10 mouse cellular contexts compared by ENCODE assay signal in genomic region chr1:88143966-88144675, GRCm38 (mm10). TPM values are rescaled to one million over a fixed set of nuclear protein-coding genes. Genes with fewer than 3 reads are reported as not detected.
DNase-seq lines count a peak whose midpoint lies in the region; ATAC-seq and TF ChIP-seq lines count a peak whose summit lies in the region.
"Not testable (repeated sequence)": the region's sequence is repeated elsewhere in the genome, so short reads cannot be mapped to it uniquely, and the experiment has no call there.
"Had no signal": no experiment of that assay in that cellular context is flagged by ENCODE, and none has a peak within 500 bp of the region (broad histone marks: within the 10 kb centered on the region; RNA-seq: fewer than 3 reads in every experiment).

No protein-coding gene starts in this region.

- not testable (repeated sequence) for H3K4me1 ChIP-seq in limb, embryonic 14.5 days (ENCODE audit: control insufficient read depth, insufficient read depth, low read length); midbrain, embryonic 14.5 days (ENCODE audit: control insufficient read depth, insufficient read depth, low read length)

- H3K36me3 ChIP-seq in limb, embryonic 14.5 days (ENCODE audit: control insufficient read depth, insufficient read depth, low read length); midbrain, embryonic 14.5 days (ENCODE audit: control insufficient read depth, insufficient read depth, low read length): not testable (repeated sequence)

- not testable (repeated sequence) for H3K9me3 ChIP-seq in limb, embryonic 14.5 days (ENCODE audit: control insufficient read depth, low read length); midbrain, embryonic 14.5 days (ENCODE audit: control insufficient read depth, low read length)

- TF ChIP-seq POLR2A in limb, embryonic 14.5 days (IDR thresholded peaks at IDR 0.05; ENCODE audit: borderline replicate concordance, extremely low read depth, insufficient read depth, insufficient read length) = not testable (repeated sequence)

- not testable (repeated sequence) for H3K9ac ChIP-seq in limb, embryonic 14.5 days (ENCODE audit: low read depth, low read length, severe bottlenecking); midbrain, embryonic 14.5 days (replicated peaks; ENCODE audit: low read length)

- DNase-seq in B cell, adult 2 months = peak; percentile 62 to 64
- DNase-seq in adrenal gland, postnatal 36 days = peak; percentile 31 to 69
- DNase-seq in embryo, embryonic 10.5 days (ENCODE audit: low spot score) = peak; percentile 56
- DNase-seq in heart, adult 11 months = peak; percentile 89
- DNase-seq in kidney, adult 9 months = peak; percentile 81
- peak; percentile 42 for DNase-seq in limb, embryonic 14.5 days (ENCODE audit: low spot score)
- peak; percentile 23 for DNase-seq in midbrain, embryonic 14.5 days
- peak; percentile 31 to 54 for DNase-seq in spleen, postnatal 14 days (ENCODE audit: low spot score in 2 of 2)

- H3K27ac ChIP-seq in limb, embryonic 14.5 days (replicated peaks; ENCODE audit: low read depth, low read length); midbrain, embryonic 14.5 days (replicated peaks; ENCODE audit: low read depth, low read length): not testable (repeated sequence)

- WGBS in limb, embryonic 14.5 days = 1% methylated on average over 5 of the region's 5 CpGs
- WGBS in midbrain, embryonic 14.5 days = 2% methylated on average over 5 of the region's 5 CpGs

- H3K4me2 ChIP-seq in limb, embryonic 14.5 days (replicated peaks; ENCODE audit: low read depth, low read length, severe bottlenecking); midbrain, embryonic 14.5 days (ENCODE audit: low read length): not testable (repeated sequence)

- not testable (repeated sequence) for H3K27me3 ChIP-seq in limb, embryonic 14.5 days (ENCODE audit: control insufficient read depth, insufficient read depth, low read length); midbrain, embryonic 14.5 days (ENCODE audit: control insufficient read depth, insufficient read depth, low read length)

- not testable (repeated sequence) for ATAC-seq in limb, embryonic 14.5 days (ENCODE audit: low FRiP score, low read depth); midbrain, embryonic 14.5 days (ENCODE audit: low FRiP score, low TSS enrichment)

- H3K4me3 ChIP-seq in limb, embryonic 14.5 days (replicated peaks; ENCODE audit: low read length); midbrain, embryonic 14.5 days (replicated peaks; ENCODE audit: low read depth, low read length): not testable (repeated sequence)

RNA-seq across cellular contexts. Expression of gene Ugt1a6a, which starts 9.5 kb away (rescaled TPM):
- total RNA-seq in adrenal gland, postnatal 36 days (2021) = 10 to 100 TPM; 15.0 to 15.7 TPM
- polyA plus RNA-seq in limb, embryonic 14.5 days (2012; rRNA removed) = 1.9 and 2.3 TPM in 2 replicates
- polyA plus RNA-seq in limb, embryonic 14.5 days (2014; fragmentation: Nextera tagmentation; extraction: Ambion mirVana) = 2.9 and 5.4 TPM in 2 replicates
- polyA plus RNA-seq in midbrain, embryonic 14.5 days (2014; fragmentation: Nextera tagmentation; extraction: Ambion mirVana) = 0.58 and 0.72 TPM in 2 replicates

RNA-seq across cellular contexts. Expression of gene Ugt1a5, which starts 21.7 kb away (rescaled TPM):
- under 1 TPM; 0.17 to 0.20 TPM for total RNA-seq in adrenal gland, postnatal 36 days (2021)
- 0.08 and 0.19 TPM in 2 replicates for polyA plus RNA-seq in limb, embryonic 14.5 days (2012; rRNA removed)
- polyA plus RNA-seq in limb, embryonic 14.5 days (2014; fragmentation: Nextera tagmentation; extraction: Ambion mirVana) = not detected in 2 replicates
- polyA plus RNA-seq in midbrain, embryonic 14.5 days (2014; fragmentation: Nextera tagmentation; extraction: Ambion mirVana) = not detected in 2 replicates
- polyA plus RNA-seq: liver, embryonic 11.5 days had no signal

RNA-seq across cellular contexts. Expression of gene Ugt1a6b, which starts 41.1 kb away (rescaled TPM):
- 1 to 10 TPM; 3.6 to 7.5 TPM for total RNA-seq in adrenal gland, postnatal 36 days (2021)
- 0.12 and 0.24 TPM in 2 replicates for polyA plus RNA-seq in limb, embryonic 14.5 days (2012; rRNA removed)
- polyA plus RNA-seq in limb, embryonic 14.5 days (2014; fragmentation: Nextera tagmentation; extraction: Ambion mirVana) = 0.70 and 1.0 TPM in 2 replicates
- 0.13 TPM in 1 of 2 replicates, not detected in the other for polyA plus RNA-seq in midbrain, embryonic 14.5 days (2014; fragmentation: Nextera tagmentation; extraction: Ambion mirVana)

RNA-seq across cellular contexts. Expression of gene Ugt1a7c, which starts 49.3 kb away (rescaled TPM):
- total RNA-seq in adrenal gland, postnatal 36 days (2021) = 1 to 10 TPM; 2.7 to 2.8 TPM
- polyA plus RNA-seq in limb, embryonic 14.5 days (2012; rRNA removed) = 2.0 and 2.2 TPM in 2 replicates
- polyA plus RNA-seq in limb, embryonic 14.5 days (2014; fragmentation: Nextera tagmentation; extraction: Ambion mirVana) = 2.5 and 2.6 TPM in 2 replicates
- polyA plus RNA-seq in midbrain, embryonic 14.5 days (2014; fragmentation: Nextera tagmentation; extraction: Ambion mirVana) = 0.24 and 0.99 TPM in 2 replicates

RNA-seq across cellular contexts. Expression of gene Ugt1a2, which starts 56.3 kb away (rescaled TPM):
- total RNA-seq in adrenal gland, postnatal 36 days (2021) = under 1 TPM in 1 of 2 experiments, not detected in 1; 0.33 TPM
- 0.04 and 0.08 TPM in 2 replicates for polyA plus RNA-seq in limb, embryonic 14.5 days (2012; rRNA removed)
- polyA plus RNA-seq in limb, embryonic 14.5 days (2014; fragmentation: Nextera tagmentation; extraction: Ambion mirVana) = not detected in 2 replicates
- not detected in 2 replicates for polyA plus RNA-seq in midbrain, embryonic 14.5 days (2014; fragmentation: Nextera tagmentation; extraction: Ambion mirVana)
- total RNA-seq: heart, postnatal 25 days had no signal
- polyA plus RNA-seq: liver, embryonic 11.5 days had no signal

Comparison
In these comparisons a context has a peak if more than half of its experiments do, and no peak if none do; other contexts are left out.
1. DNase-seq: peak in every context shown above with its lines; median percentile 89 in heart, adult 11 months; 81 in kidney, adult 9 months; 63 in B cell, adult 2 months; 56 in embryo, embryonic 10.5 days; 50 in adrenal gland, postnatal 36 days; 42 in spleen, postnatal 14 days; 42 in limb, embryonic 14.5 days; 23 in midbrain, embryonic 14.5 days.